Mouse (Mus musculus): Measurements from ENCODE around the gene Fto.

The Fto gene

DNA sequence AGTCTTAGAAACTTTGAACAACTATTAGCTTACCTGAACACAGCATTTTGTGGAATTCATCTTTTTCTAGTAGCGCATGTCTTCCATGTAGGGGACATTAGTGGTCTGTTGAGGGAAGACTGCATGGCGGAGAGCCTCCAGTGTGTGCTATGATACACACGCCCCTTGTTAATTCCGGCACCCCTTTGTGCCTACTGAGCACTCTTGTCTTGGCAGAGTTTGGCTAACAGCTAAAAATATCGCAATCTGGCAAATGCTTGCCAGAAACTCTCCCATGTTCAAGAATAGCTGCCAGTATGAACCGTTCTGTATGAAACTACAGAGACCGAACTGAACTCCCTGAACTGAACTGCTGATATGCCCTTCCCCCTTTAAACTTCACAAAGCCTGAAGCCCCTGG, 10.2 kb downstream of the Fto start:
- DNase-seq (ENCODE audit: extremely low read depth, low read depth), result no peak

GRCm38 (mm10) chr8:91324271-91324670, 10.9 kb downstream of the Fto start:
- no peak for DNase-seq (ENCODE audit: extremely low read depth, low read depth)

GRCm38 (mm10) chr8:91324916-91325315, 11.6 kb downstream of the Fto start:
- DNase-seq (ENCODE audit: extremely low read depth, low read depth), result no peak

DNA sequence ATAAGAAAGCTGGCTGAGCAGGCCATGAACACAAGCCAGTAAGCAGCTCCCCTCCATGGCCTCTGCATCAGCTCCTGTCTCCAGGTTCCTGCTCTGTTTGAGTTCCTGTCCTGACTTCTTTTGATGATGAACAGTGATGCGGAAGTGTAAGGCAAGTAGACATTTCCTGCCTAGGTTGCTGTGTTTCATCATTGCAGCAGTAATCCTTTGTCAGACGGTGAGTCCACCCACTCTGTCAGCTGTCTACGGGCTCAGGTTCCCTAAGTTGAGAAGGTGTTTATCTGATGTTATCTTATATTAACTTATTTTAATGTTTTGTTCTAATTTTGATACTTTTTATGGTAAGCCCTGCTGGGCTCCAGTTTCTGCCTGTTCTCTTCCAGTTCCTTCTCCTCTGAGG, 12.7 kb downstream of the Fto start:
- DNase-seq (ENCODE audit: extremely low read depth, low read depth), result no peak

GRCm38 (mm10) chr8:91326946-91327345, 13.6 kb downstream of the Fto start:
- DNase-seq (ENCODE audit: extremely low read depth, low read depth), result no peak

DNA sequence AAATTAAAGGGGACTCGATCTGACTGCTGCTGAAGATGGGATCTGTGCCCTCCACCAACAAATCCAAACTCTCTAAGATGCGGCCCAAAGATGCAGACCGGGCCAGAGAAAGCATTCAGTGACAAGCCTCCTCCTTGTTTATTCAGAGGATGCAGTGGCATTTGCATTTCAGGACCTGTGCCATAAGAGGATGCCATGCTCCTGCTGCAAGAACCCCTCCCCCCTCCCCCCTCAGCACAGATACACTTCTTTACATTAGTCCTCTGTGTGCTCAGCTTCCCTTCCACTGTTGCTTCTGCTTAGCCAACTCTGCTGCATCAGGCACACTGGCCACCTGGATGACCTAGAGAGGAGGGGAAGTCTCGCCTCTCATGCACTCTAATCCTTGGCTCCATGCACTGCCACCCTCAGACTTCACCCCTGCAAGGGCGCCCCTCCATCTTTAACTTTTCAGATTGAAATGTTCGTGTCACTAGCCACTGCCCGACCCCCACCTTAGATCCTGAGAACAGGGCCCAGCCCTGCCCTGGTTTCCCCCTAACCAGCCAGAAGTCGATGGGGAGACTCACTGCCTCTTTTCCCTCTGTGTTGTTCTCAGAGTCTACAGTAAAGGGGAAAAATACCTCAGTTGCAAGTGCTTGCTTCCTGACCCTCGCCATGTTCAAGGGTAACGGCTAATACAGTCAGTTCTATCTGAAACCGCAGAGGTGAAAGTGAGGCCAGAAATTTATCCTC, 14.3 kb downstream of the Fto start:
- DNase-seq (ENCODE audit: extremely low read depth, low read depth), result no peak

DNA sequence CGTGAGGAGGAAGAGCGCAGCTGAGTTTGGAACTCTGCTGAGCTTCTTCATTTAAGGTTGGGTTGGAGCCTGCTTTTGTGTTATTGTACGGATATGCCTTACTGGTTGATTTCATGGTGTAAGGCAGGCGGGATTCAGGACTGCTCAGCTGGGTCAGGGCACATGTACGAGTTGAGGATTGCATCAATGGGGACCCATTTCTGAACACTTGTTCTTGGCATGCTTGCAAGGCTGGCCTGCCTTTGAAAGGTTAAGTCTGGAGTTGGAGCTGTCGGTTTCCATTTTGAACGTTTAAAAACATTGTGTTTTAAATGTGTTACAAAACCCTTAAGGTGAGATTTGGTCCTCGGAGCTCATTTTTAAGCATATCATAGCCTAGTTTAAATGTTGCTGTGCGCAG, 15.7 kb downstream of the Fto start:
- DNase-seq (ENCODE audit: extremely low read depth, low read depth), result no peak

- DNase-seq (ENCODE audit: extremely low read depth, low read depth), result no peak
Observed at GRCm38 (mm10) chr8:91329461-91329850, 16.1 kb downstream of the Fto start.

- no peak for DNase-seq (ENCODE audit: extremely low read depth, low read depth)
Observed at GRCm38 (mm10) chr8:91338389-91339154, 25.2 kb downstream of the Fto start.

- no peak for DNase-seq (ENCODE audit: extremely low read depth, low read depth)
Observed at GRCm38 (mm10) chr8:91339651-91340050, 26.3 kb downstream of the Fto start.

DNA sequence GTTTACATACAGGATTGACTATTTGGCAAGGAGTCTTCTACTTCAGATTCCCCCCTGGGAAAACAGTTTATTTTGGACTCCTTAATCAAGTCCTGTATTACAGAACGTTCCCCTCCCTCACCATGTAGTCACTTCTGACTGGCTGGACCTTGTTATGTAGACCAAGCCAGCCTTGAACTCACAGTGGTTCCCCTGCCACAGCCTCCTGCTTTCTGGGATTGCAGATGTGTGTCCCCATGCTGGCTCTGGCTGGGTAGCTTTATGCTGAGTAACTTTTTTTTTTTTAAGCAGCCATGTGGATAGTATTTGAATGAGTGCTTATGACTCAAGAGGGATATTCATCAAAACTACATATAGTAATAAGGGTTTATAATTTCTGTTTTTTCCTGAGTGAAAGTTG, 27.4 kb downstream of the Fto start:
- DNase-seq (ENCODE audit: extremely low read depth, low read depth), result no peak

DNA sequence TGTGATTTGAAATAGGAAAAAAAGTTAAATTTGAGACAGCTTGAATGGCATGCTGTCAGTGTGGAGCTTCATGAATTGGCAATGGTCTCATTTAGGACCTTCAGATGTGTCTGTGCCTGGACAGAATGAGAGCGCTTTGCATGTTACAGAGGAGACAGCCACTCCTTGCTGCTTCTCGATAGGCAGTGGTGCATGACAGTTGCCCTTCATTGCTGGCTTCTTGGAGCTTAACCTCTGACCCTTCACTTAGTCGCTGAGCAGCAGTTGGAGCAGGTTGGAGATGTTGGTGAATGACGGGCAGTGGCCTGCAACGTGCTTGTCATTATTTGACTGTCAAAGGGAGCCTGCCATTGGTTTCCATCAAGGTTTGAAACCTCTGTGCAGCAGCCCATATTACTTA, 28.9 kb downstream of the Fto start:
- no peak for DNase-seq (ENCODE audit: extremely low read depth, low read depth)

DNA sequence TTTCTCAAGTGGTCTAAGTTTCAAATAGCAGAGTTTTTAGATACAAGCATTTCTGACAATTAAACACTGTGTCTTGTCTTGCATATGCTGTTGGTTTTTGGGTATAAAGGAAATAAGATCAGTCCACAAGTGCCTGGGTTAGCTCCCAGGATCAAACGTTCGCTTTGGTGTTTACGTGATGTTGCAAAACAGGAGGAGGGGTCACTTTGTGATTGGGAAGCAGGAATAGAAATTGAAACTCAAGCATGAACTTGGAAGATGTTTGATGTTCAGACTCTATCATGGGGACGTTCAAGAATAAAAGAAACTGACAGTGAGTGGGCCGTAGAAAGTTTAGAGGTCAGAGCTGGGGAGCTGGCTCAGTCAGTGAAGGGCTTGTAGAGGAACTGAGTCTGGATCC, 29.5 kb downstream of the Fto start:
- no peak for DNase-seq (ENCODE audit: extremely low read depth, low read depth)

GRCm38 (mm10) chr8:91344659-91345058, 31.3 kb downstream of the Fto start:
- DNase-seq (ENCODE audit: extremely low read depth, low read depth), result no peak

- DNase-seq (ENCODE audit: extremely low read depth, low read depth), result no peak
Observed at GRCm38 (mm10) chr8:91347146-91347545, 33.8 kb downstream of the Fto start.

DNA sequence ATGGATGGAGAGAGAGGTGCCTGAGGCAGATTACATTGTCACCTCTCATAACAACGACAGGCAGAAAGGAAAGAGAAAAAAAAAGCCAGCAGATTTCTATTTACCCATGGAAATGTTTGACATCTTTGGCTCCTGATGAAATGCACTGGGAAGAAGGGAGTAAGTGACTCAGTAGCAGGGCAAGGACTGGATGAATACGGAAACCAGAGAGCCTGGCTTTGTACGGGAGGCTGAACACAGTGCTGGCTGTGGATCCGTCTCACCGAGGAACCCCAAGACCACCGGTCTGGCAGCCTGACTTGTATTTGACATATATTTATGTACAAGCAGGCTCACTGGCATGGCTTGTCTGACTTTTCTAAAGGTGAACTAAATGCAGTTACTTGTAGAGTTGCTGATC, 34.3 kb downstream of the Fto start:
- DNase-seq (ENCODE audit: extremely low read depth, low read depth), result no peak

GRCm38 (mm10) chr8:91349816-91350215, 36.5 kb downstream of the Fto start:
- no peak for DNase-seq (ENCODE audit: extremely low read depth, low read depth)

DNA sequence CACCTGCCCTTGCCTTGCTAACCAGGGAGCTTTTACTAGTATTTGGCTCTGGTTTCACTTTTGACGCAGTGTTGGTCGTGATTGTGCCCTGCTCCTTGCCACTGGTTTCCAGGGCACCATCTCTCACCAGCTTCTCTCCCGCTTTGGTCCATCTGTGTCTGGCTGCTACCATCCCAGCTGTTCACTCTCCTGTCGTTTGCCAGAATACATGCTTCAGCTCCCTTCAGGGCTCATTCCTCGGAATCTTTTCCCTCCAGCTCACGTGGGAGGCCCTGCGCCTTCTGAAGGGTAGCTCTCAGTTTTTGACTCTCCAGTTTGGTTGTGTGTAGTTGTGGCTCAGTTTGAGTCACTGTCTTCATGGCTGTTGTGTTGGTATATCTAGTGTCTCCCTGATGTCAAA, 37.3 kb downstream of the Fto start:
- DNase-seq (ENCODE audit: extremely low read depth, low read depth), result no peak

GRCm38 (mm10) chr8:91352598-91352997, 39.3 kb downstream of the Fto start:
- DNase-seq (ENCODE audit: extremely low read depth, low read depth), result peak; percentile 25

DNA sequence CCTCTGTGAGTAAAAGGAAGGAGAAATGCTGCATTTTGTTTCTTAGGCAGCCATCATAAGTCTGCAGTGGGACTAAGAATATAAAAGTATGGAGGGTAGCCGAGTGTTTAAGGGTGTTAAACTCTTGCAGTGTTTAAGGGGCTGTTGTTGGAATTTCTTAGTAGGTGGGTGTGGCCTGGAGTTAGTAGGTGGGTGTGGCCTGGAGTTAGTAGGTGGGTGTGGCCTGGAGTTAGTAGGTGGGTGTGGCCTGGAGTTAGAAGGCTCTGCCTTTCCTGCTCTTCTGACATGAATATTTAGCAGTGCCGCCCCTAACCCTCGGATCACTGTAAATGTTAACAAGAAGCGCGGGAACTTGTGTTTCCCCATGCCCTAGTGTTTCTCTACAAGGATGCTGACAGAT, 39.7 kb downstream of the Fto start:
- peak; percentile 11 for DNase-seq (ENCODE audit: extremely low read depth, low read depth)

- DNase-seq (ENCODE audit: extremely low read depth, low read depth), result no peak
Observed at GRCm38 (mm10) chr8:91353907-91354306, 40.6 kb downstream of the Fto start.

DNA sequence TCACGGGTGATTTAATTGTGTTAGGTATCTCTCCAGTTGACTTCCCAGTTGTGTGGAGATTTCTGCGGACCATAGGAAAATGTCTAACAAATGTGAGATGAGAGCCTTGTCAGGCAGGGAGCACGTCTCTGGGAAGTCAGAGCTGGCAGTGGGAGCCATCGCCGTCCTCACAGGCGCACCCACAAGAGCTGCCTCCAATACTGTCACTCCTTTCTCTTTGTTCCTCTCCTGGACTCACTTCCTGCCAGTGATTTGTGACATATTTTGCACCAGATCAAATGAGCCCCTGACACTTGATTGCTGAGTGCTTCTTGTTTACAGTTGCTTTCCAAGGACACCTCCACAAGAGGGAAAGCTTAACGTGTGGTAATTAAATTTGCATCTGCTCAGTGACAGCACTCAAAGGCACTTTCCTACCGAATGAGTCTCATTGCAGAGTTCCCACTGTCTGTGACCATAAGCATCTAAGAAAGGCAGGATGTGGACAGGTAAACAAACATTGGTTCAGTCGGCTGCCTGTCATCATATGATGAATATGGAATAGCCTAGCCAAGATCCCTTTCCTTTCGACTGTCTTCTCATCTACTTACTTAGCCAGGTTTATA, 42.1 kb downstream of the Fto start:
- DNase-seq (ENCODE audit: extremely low read depth, low read depth), result no peak
